Mouse (Mus musculus) bone marrow, adult 2 months (tissue): Measurements from ENCODE around the gene Ttc7.

ENCODE experiments used
- CTCF ChIP-seq: fragments of 200-500 bp; IDR thresholded peaks from 2 replicates; pipeline ENCODE4 v1.5.1; 2011; ENCODE audit warnings: low read length, control low read depth; ENCODE audit not compliant: control insufficient read depth, insufficient read depth
- POLR2A ChIP-seq: fragments of 200-500 bp; IDR thresholded peaks from 2 replicates; pipeline ENCODE4 v1.6.1; 2011; ENCODE audit warnings: low read depth, mild to moderate bottlenecking, control low read depth, low read length, borderline replicate concordance; ENCODE audit not compliant: control insufficient read depth

DNA sequence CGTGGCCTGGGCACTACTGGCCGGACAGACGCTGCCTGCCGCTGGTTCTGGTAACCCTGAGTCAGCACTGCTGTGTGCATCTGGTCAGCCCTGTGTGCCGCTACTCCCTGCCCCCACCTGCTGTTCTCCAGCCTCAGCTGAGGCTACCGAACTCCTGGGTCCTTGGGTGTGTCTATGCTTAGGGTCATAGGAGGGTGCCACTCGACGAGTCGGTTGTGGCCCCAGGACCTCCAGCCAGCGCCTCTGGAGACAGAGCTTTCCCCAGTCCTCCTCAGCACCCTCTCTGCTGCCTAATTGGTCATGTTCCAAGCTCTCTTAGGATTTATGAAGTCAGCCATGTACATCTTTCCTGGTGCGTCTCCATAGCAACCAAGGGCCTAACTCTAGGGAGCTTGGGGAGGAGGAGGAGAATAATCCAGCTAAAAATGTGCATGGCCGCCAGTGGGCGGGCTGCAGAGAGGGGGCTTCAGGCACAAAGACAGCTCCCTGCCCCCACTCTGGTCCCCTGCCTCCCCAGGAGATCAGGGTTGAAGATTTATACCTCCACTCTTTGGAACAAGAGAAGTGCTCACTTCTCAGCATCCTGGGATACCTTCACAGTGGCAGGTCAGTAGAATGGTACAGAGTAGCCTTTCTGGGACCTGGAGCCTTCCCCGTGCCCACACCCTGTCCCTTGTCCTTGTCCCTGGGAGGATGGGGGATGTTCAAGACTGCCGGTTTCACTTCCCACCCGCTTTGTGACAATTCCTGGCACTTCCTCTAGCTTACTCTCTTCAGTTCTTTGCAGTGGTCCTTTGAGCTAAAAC, 95.9 kb downstream of the Ttc7 start:
- TF ChIP-seq CTCF (no peak), POLR2A (no peak)
